Mouse (Mus musculus) CH12.LX (cell line): Measurements from ENCODE around the gene Slc43a2.

Experiments
- POLR2A ChIP-seq: IDR thresholded peaks from 2 replicates; pipeline ENCODE4 v1.6.1; 2011; ENCODE audit warnings: low read depth, mild to moderate bottlenecking, improper control_type of control experiment, low read length
- SIN3A ChIP-seq: IDR thresholded peaks from 2 replicates; pipeline ENCODE4 v1.6.1; 2012; ENCODE audit warnings: low read length, improper control_type of control experiment, inconsistent platforms

DNA sequence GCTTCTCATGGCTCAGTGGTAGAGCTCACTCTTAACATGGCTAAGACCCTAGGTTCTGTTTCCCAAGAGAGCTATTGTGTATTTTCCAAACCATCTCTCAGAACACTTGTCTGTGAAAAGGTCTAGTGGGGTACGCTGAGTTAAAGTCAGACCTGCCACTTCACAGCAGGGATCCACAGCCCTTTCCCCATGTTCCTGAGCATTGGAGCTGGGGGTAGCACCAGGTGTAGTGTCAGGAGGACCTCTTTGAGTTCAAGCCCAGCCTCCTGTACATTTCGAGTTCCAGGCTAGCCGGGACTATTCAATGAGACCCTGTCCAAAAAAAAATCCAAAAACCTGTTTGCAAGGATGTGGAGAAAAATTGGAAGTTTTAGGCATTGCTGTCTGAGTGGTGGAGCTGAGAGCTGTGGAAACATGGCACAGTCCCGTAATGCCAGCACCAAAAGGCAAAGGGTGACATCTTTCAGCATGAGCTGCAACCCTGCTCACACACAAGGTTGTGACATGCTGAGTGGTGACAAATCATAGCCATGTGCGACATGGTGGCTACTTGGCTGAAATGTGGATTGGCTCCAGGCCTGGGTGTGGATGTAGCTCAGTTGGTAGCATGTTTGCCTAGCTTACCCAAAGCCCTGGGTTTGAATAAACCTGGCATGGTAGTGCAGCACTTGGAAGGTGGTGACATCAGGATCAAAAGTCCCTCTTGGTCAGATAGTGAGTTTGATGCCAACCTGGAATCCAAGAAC lies 43.1 kb downstream of the Slc43a2 start:
- TF ChIP-seq POLR2A (no peak), SIN3A (no peak)
